Mouse (Mus musculus): ENCODE data around the gene Rmi1.

DNA sequence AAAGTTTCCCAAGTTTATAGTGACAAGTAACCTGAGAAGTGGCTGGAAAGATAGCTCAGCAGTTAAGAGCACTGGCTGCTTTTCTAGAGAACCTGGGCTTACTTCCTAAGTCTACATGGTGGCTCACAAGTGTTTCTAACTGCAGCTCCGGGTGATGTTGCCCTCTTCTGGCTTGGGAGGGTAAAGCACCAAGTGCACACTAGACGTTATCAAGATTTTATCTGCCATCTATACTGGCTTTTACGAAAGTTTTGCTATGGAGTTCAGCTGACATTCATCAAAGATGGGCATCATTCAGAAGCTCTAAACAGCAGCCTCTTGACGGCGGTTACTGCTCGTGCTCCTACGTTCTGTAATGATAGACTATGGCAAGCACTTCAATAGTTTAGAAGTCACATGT lies 14.1 kb upstream of the Rmi1 start:
- TF ChIP-seq CTCF (IDR thresholded peaks at IDR 0.05; ENCODE audit: low read depth, low read length) (peak; percentile 49), POLR2AphosphoS5 (IDR thresholded peaks at IDR 0.05; ENCODE audit: insufficient replicate concordance, low read depth, low read length) (no peak; the same call in 1 of the 2 replicates), GATA1 (IDR thresholded peaks at IDR 0.05; ENCODE audit: borderline replicate concordance, low read length) (no peak), TAL1 (conservative IDR thresholded peaks at IDR 0.05; ENCODE audit: low read depth, low read length) (no peak), GATA2 (IDR thresholded peaks at IDR 0.05; ENCODE audit: borderline replicate concordance, low read depth, low read length) (no peak)
